Mouse (Mus musculus) limb, embryonic 14.5 days (tissue): Measurements from ENCODE around the gene Tmem163. TPM values are rescaled to one million over a fixed set of nuclear protein-coding genes. Genes with fewer than 3 reads are reported as not detected.

Source experiments
- ATAC-seq: fragments of 200-750 bp; cut with Nextera tagmentation; 2 replicates; pipeline ENCODE4 v1.8.0; 2017; ENCODE audit warnings: low read depth, moderate number of reproducible peaks, moderate TSS enrichment; ENCODE audit not compliant: low FRiP score
- DNase-seq: peaks from one replicate; pipeline ENCODE4 v3.0.0-alpha.2; 2015; ENCODE audit warnings: low spot score
- H3K27ac ChIP-seq: fragments of 300-500 bp; sonication (generic); replicated peaks from 2 replicates; pipeline ENCODE4 v1.5.1; 2014; ENCODE audit warnings: low read depth, mild to moderate bottlenecking, low read length, moderate library complexity, mixed read lengths
- H3K27me3 ChIP-seq: fragments of 300-500 bp; sonication (generic); 2 replicates; pipeline ENCODE4 v1.6.1; 2014; ENCODE audit warnings: low read length, mixed read lengths; ENCODE audit not compliant: control insufficient read depth, insufficient read depth
- H3K36me3 ChIP-seq: fragments of 300-500 bp; sonication (generic); 2 replicates; pipeline ENCODE4 v1.6.1; 2014; ENCODE audit warnings: mild to moderate bottlenecking, low read length, moderate library complexity, mixed read lengths; ENCODE audit not compliant: control insufficient read depth, insufficient read depth
- H3K4me1 ChIP-seq: fragments of 300-500 bp; sonication (generic); 2 replicates; pipeline ENCODE4 v1.6.1; 2014; ENCODE audit warnings: antibody characterized with exemption, low read length, mixed read lengths; ENCODE audit not compliant: control insufficient read depth, insufficient read depth
- H3K4me2 ChIP-seq: fragments of 300-500 bp; sonication (generic); replicated peaks from 2 replicates; pipeline ENCODE4 v1.6.1; 2014; ENCODE audit warnings: low read depth, mild to moderate bottlenecking, low read length, moderate library complexity; ENCODE audit not compliant: severe bottlenecking
- H3K4me3 ChIP-seq: fragments of 300-500 bp; sonication (generic); replicated peaks from 2 replicates; pipeline ENCODE4 v1.5.1; 2014; ENCODE audit warnings: low read length
- H3K9ac ChIP-seq: fragments of 300-500 bp; sonication (generic); 2 replicates; pipeline ENCODE4 v1.6.1; 2014; ENCODE audit warnings: mild to moderate bottlenecking, low read depth, low read length, moderate library complexity; ENCODE audit not compliant: severe bottlenecking
- H3K9me3 ChIP-seq: fragments of 300-500 bp; sonication (generic); 2 replicates; pipeline ENCODE4 v1.6.1; 2016; ENCODE audit warnings: low read length; ENCODE audit not compliant: control insufficient read depth
- POLR2A ChIP-seq: fragments of 200-500 bp; IDR thresholded peaks from 2 replicates; pipeline ENCODE4 v1.8.0; 2012; ENCODE audit warnings: inconsistent platforms, mild to moderate bottlenecking, moderate library complexity, borderline replicate concordance; ENCODE audit not compliant: insufficient read depth, insufficient read length; ENCODE audit errors: extremely low read depth
- WGBS: fragments of 180-500 bp; shearing (Covaris S2); extraction: QIAGEN DNeasy Blood & Tissue Kit; methylation state at CpG from one replicate; pipeline ENCODE4 v1.1.7; 2014; 5-methylcytosine and 5-hydroxymethylcytosine counted together
- polyA plus RNA-seq, 2 experiments: library from polyadenylated mRNA; depleted of rRNA in 1 of 2; stranded (reverse) in 1 of 2; unstranded in 1 of 2; fragments of >200 nt; fragmentation: Nextera tagmentation in 1 of 2; extraction: Ambion mirVana in 1 of 2; gene quantifications; 2 replicates each; pipeline versions ENCODE4 v1.2.1 to v1.2.3; 2012 to 2014

The Tmem163 gene
- polyA plus RNA-seq, 2 experiments: 1.7 to 2.6 TPM

DNA sequence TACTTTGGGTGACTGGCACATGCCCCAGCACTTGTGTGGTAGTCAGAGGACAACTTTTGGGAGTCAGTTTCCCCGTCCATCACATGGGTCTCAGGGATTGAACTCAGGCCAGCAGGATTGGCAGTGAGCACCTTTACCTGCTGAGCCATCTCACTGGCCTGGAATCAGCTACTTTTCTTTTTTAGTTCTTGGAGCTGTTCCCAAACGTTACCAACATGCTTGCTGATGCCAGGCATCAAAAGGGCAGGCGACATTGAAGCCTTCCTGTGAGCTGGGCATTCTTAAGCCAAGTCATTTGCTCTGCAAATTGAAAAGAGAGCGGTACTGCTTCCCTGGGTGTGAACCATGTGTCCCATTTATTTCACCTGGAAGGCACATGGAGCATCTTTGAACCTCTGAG is 137.8 kb downstream of the Tmem163 start:
- ATAC-seq: no peak
- 83% methylated on average over 4 of the region's 4 CpGs for WGBS
- H3K9ac ChIP-seq: no peak overlapping the region

GRCm38 (mm10) chr1:127537204-127538038 is 141.9 kb downstream of the Tmem163 start:
- WGBS: 7% methylated on average over 17 of the region's 17 CpGs
- DNase-seq (peak; percentile 78), ATAC-seq (peak; percentile 89)
- H3K9me3 ChIP-seq: no peaks in the 10 kb centered on the region
- H3K4me3 ChIP-seq: no peak overlapping the region
- peaks cover 22% of the 10 kb centered on the region for H3K4me1 ChIP-seq
- no peaks in the 10 kb centered on the region for H3K27me3 ChIP-seq
- H3K9ac ChIP-seq: peak overlapping the region; percentile 21; the same call in 1 of the 2 replicates
- 0 out of 2 replicates have a peak overlapping the region, but pooled peaks have one; percentile 6 for H3K27ac ChIP-seq
- H3K36me3 ChIP-seq: no peaks in the 10 kb centered on the region
- peak overlapping the region; percentile 32 for H3K4me2 ChIP-seq
- TF ChIP-seq POLR2A: no peak

More for the DNA sequence above, 137.8 kb downstream of the Tmem163 start:
- no peak for DNase-seq
- no peak for TF ChIP-seq POLR2A
- Histone ChIP-seq H3K36me3 (no peaks in the 10 kb centered on the region), H3K27ac (no peak overlapping the region), H3K4me1 (peaks cover 14% of the 10 kb centered on the region), H3K4me2 (no peak overlapping the region), H3K9me3 (no peaks in the 10 kb centered on the region), H3K27me3 (no peaks in the 10 kb centered on the region), H3K4me3 (no peak overlapping the region)

DNA sequence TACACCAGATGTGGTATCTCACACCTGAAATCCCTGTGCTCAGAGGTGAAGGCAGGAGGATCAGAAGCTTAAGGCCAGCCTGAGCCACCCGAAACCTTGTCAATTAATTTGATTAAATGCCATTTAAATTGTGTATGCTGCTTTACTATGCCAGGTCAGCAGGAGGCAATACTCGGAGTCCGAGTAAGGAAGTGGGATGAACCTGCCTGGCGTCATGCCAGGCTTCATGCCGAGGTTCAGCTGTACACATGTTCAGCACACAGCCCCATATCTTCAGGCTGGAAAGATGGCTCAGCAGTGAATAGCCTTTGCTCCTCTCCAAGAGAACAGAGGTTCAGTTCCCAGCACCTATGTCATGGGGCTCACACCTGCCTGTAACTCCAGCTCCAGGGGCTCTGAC is 142.9 kb downstream of the Tmem163 start:
- TF ChIP-seq POLR2A: no peak
- Histone ChIP-seq H3K36me3 (no peaks in the 10 kb centered on the region), H3K27me3 (no peaks in the 10 kb centered on the region), H3K9me3 (no peaks in the 10 kb centered on the region), H3K27ac (no peak overlapping the region), H3K4me3 (no peak overlapping the region), H3K4me1 (peaks cover 23% of the 10 kb centered on the region), H3K9ac (no peak overlapping the region), H3K4me2 (peak overlapping the region; percentile 32; the same call in 1 of the 2 replicates)
- DNase-seq (peak; percentile 14), ATAC-seq (no peak; the same call in 1 of the 2 replicates)
- 20% methylated on average over 5 of the region's 5 CpGs for whole genome bisulfite sequencing

- DNase-seq: no peak
- Histone ChIP-seq H3K4me2 (no peak overlapping the region), H3K4me3 (no peak overlapping the region), H3K9me3 (no peaks in the 10 kb centered on the region), H3K4me1 (peaks cover 16% of the 10 kb centered on the region), H3K36me3 (no peaks in the 10 kb centered on the region), H3K27me3 (no peaks in the 10 kb centered on the region), H3K27ac (no peak overlapping the region), H3K9ac (no peak overlapping the region; the same call in 1 of the 2 replicates)
- TF ChIP-seq POLR2A: no peak
- WGBS: 66% methylated on average over 5 of the region's 5 CpGs
- no peak for ATAC-seq
Measured at GRCm38 (mm10) chr1:127531723-127532122, 147.6 kb downstream of the Tmem163 start.

DNA sequence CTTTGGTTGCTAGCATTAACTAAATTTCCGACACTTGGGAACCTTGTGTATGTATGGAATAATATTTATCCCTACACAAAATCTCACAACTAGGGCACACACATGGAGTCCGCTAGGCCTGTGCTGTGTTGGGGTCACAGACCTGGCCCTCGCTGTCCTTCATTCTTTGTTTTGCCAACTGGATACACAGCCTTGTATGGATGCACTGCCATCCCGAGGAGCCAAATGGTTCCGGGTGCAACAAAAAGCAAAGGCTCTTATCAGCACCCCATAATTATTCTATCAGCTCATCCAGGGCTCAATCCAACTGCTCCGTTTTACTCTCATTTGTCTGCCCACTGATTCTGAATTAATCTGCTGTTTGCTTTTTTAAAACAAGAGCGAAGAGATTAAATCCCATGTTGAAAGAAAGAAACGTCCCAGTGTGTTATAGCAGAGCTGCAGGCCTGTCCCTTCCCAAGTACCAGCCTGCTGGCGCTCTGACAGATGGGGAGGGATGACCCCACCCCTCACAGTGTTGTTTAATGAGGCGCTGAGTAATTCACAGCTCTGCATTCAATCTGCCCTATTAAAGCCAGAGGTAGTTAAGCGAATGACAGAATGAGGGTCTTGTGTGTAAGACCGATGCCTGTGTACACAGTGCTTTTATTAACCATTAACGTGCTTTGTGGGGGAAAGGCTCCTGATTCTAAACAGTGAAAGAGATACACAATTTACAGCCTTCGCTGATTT is 148.3 kb downstream of the Tmem163 start:
- TF ChIP-seq POLR2A: no peak
- H3K27me3 ChIP-seq: no peaks in the 10 kb centered on the region
- no peak overlapping the region for H3K27ac ChIP-seq
- ATAC-seq: peak; percentile 62
- WGBS: 35% methylated on average over 14 of the region's 14 CpGs
- peaks cover 11% of the 10 kb centered on the region for H3K4me1 ChIP-seq
- H3K9me3 ChIP-seq: no peaks in the 10 kb centered on the region
- no peak overlapping the region; the same call in 1 of the 2 replicates for H3K9ac ChIP-seq
- H3K36me3 ChIP-seq: no peaks in the 10 kb centered on the region
- H3K4me2 ChIP-seq: no peak overlapping the region
- H3K4me3 ChIP-seq: no peak overlapping the region
- peak; percentile 16 for DNase-seq
